Mouse (Mus musculus) ES-E14 (cell line): ENCODE results near the gene Ston2.

Experiments used
- CHD2 ChIP-seq: IDR thresholded peaks from 2 replicates; pipeline ENCODE4 v1.6.1; 2014; ENCODE audit warnings: mild to moderate bottlenecking, low read depth, low read length, inconsistent platforms
- HCFC1 ChIP-seq: IDR thresholded peaks from 2 replicates; pipeline ENCODE4 v1.6.1; 2012; ENCODE audit warnings: low read length, inconsistent platforms, borderline replicate concordance; ENCODE audit not compliant: insufficient read depth
- MAFK ChIP-seq: IDR thresholded peaks from 2 replicates; pipeline ENCODE4 v1.6.1; 2014; ENCODE audit warnings: mild to moderate bottlenecking, low read depth, low read length, inconsistent platforms; ENCODE audit not compliant: insufficient read depth

- TF ChIP-seq HCFC1 (no peak), CHD2 (no peak), MAFK (no peak)
These were observed 38.5 kb downstream of the Ston2 start for GRCm38 (mm10) chr12:91749543-91750184.
